Mouse (Mus musculus): ENCODE results near the gene Phf24. TPM values are rescaled to one million over a fixed set of nuclear protein-coding genes. Genes with fewer than 3 reads are reported as not detected.

Phf24 gene
- total and polyA plus RNA-seq, 2 experiments from 2014 or later, result 42.3 to 82.7 TPM

GRCm38 (mm10) chr4:42922056-42922455 is 5.6 kb downstream of the Phf24 start:
- no peak for DNase-seq
- 65% methylated on average over 6 of the region's 6 CpGs for WGBS
- no peak for TF ChIP-seq CTCF (IDR thresholded peaks at IDR 0.05; ENCODE audit: low read depth)
- peak; percentile 50; the same call in 1 of the 2 replicates for ATAC-seq
- H3K4me2 ChIP-seq (ENCODE audit: low read depth), result no peak overlapping the region
- H3K27me3 ChIP-seq (ENCODE audit: insufficient read depth, low read length), result no peaks in the 10 kb centered on the region
- no peaks in the 10 kb centered on the region for H3K36me3 ChIP-seq (ENCODE audit: insufficient read depth)
- H3K4me3 ChIP-seq (ENCODE audit: low read depth, low read length), result no peak overlapping the region
- 0 out of 2 replicates have a peak overlapping the region, but pooled peaks have one; percentile 4 for H3K27ac ChIP-seq (ENCODE audit: low read depth, low read length)
- no peak overlapping the region for H3K9ac ChIP-seq
- no peaks in the 10 kb centered on the region for H3K9me3 ChIP-seq (ENCODE audit: low read length)
- 0 out of 2 replicates have a peak, but pooled peaks cover 4% of the 10 kb centered on the region for H3K4me1 ChIP-seq (ENCODE audit: insufficient read depth)

- no peak for TF ChIP-seq CTCF (IDR thresholded peaks at IDR 0.05; ENCODE audit: low read depth)
- H3K36me3 ChIP-seq (ENCODE audit: insufficient read depth), result no peaks in the 10 kb centered on the region
- H3K27me3 ChIP-seq (ENCODE audit: insufficient read depth, low read length), result no peaks in the 10 kb centered on the region
- no peak overlapping the region for H3K4me2 ChIP-seq (ENCODE audit: low read depth)
- 90% methylated on average over 8 of the region's 8 CpGs for WGBS
- no peaks in the 10 kb centered on the region for H3K9me3 ChIP-seq (ENCODE audit: low read length)
- 0 out of 2 replicates have a peak, but pooled peaks cover 4% of the 10 kb centered on the region for H3K4me1 ChIP-seq (ENCODE audit: insufficient read depth)
- H3K27ac ChIP-seq (ENCODE audit: low read depth, low read length), result 0 out of 2 replicates have a peak overlapping the region, but pooled peaks have one; percentile 4
- H3K9ac ChIP-seq, result no peak overlapping the region
- 0 out of 2 replicates have a peak, but pooled peaks have one; percentile 3 for ATAC-seq
- no peak for DNase-seq
- no peak overlapping the region for H3K4me3 ChIP-seq (ENCODE audit: low read depth, low read length)
Measured at GRCm38 (mm10) chr4:42922461-42922860, 6.0 kb downstream of the Phf24 start.

- DNase-seq, result no peak
- H3K9ac ChIP-seq, result no peak overlapping the region
- no peak overlapping the region for H3K4me3 ChIP-seq (ENCODE audit: low read depth, low read length)
- H3K27me3 ChIP-seq (ENCODE audit: insufficient read depth, low read length), result no peaks in the 10 kb centered on the region
- no peak overlapping the region for H3K27ac ChIP-seq (ENCODE audit: low read depth, low read length)
- no peak for TF ChIP-seq CTCF (IDR thresholded peaks at IDR 0.05; ENCODE audit: low read depth)
- no peak overlapping the region for H3K4me2 ChIP-seq (ENCODE audit: low read depth)
- H3K4me1 ChIP-seq (ENCODE audit: insufficient read depth), result no peaks in the 10 kb centered on the region
- no peak for ATAC-seq
- H3K9me3 ChIP-seq (ENCODE audit: low read length), result no peaks in the 10 kb centered on the region
- WGBS, result 54% methylated on average over 13 of the region's 13 CpGs
- H3K36me3 ChIP-seq (ENCODE audit: insufficient read depth), result no peaks in the 10 kb centered on the region
Measured at GRCm38 (mm10) chr4:42924095-42924710, 7.7 kb downstream of the Phf24 start.

GRCm38 (mm10) chr4:42928209-42928608 is 11.7 kb downstream of the Phf24 start:
- no peaks in the 10 kb centered on the region for H3K4me1 ChIP-seq (ENCODE audit: insufficient read depth)
- H3K27me3 ChIP-seq (ENCODE audit: insufficient read depth, low read length), result no peaks in the 10 kb centered on the region
- H3K9ac ChIP-seq, result no peak overlapping the region
- H3K36me3 ChIP-seq (ENCODE audit: insufficient read depth), result no peaks in the 10 kb centered on the region
- no peak for DNase-seq
- TF ChIP-seq CTCF (IDR thresholded peaks at IDR 0.05; ENCODE audit: low read depth), result no peak; the same call in 1 of the 2 replicates
- H3K4me2 ChIP-seq (ENCODE audit: low read depth), result no peak overlapping the region
- 85% methylated on average over 5 of the region's 5 CpGs for WGBS
- no peaks in the 10 kb centered on the region for H3K9me3 ChIP-seq (ENCODE audit: low read length)
- ATAC-seq, result no peak
- H3K27ac ChIP-seq (ENCODE audit: low read depth, low read length), result no peak overlapping the region
- no peak overlapping the region for H3K4me3 ChIP-seq (ENCODE audit: low read depth, low read length)

DNA sequence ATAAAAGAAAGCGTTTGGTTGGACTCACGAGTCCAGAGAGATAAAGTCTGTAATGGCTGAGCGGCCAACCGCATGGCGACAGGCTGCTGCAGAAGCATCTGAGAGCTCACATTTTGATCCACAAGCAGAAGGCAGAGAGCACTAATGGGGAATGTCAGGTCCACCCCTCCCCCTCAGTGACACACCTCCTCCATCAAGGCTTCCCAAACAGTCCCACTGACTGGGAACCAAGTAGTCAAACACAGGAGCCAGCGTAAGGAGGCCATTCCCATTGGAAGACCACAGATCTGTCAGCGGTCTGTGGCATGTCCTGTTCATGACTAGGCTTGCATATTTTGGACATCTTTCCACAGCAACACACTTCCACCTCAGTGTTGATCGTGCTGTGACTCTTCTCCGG is 12.5 kb downstream of the Phf24 start:
- Histone ChIP-seq H3K4me1 (ENCODE audit: insufficient read depth) (no peaks in the 10 kb centered on the region), H3K4me3 (ENCODE audit: low read depth, low read length) (no peak overlapping the region), H3K27ac (ENCODE audit: low read depth, low read length) (no peak overlapping the region), H3K9me3 (ENCODE audit: low read length) (no peaks in the 10 kb centered on the region), H3K27me3 (ENCODE audit: insufficient read depth, low read length) (no peaks in the 10 kb centered on the region), H3K9ac (no peak overlapping the region), H3K4me2 (ENCODE audit: low read depth) (no peak overlapping the region), H3K36me3 (ENCODE audit: insufficient read depth) (no peaks in the 10 kb centered on the region)
- DNase-seq (no peak), ATAC-seq (no peak)
- TF ChIP-seq CTCF (IDR thresholded peaks at IDR 0.05; ENCODE audit: low read depth), result no peak
- WGBS, result 96% methylated on average over 9 of the region's 9 CpGs

DNA sequence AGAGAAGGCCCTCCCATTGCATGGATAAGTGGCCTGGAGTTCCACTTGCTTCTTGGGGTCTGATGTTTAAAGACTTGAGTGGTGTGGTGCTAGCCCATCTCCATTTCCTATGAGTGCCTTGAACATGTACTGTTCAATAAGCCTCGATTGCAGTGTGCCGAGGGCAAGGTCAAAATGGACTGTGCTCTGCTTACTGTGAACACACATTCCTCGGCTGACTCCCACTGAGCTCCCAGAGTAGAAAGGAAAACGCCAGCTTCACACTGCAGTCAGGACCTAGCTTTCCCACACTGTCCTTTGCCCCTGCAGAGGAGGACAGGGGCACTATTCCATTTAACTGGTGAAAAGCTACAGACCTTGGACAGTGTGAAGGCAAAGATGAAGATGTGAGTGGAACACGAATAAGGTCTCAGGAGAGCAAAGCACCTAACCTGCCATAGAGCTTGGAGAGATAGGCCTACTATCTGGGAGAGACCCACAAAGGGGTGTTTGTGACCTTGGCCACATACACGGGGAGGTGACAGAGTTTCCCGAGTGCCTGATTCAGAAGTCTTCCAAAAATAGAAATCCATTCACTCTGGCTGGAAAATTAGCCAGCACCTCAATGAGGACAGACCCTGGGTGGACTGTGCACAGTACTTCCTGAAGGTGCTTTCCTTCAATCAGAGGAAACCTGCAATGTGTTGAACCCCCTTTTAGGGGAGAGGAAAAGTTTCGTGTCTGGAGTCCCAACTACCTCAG is 15.9 kb downstream of the Phf24 start:
- Histone ChIP-seq H3K27me3 (ENCODE audit: insufficient read depth, low read length) (no peaks in the 10 kb centered on the region), H3K4me1 (ENCODE audit: insufficient read depth) (no peaks in the 10 kb centered on the region), H3K27ac (ENCODE audit: low read depth, low read length) (no peak overlapping the region), H3K9me3 (ENCODE audit: low read length) (no peaks in the 10 kb centered on the region), H3K4me3 (ENCODE audit: low read depth, low read length) (no peak overlapping the region), H3K4me2 (ENCODE audit: low read depth) (no peak overlapping the region), H3K9ac (no peak overlapping the region), H3K36me3 (ENCODE audit: insufficient read depth) (peaks cover 6% of the 10 kb centered on the region; the same call in 1 of the 2 replicates)
- DNase-seq (no peak), ATAC-seq (no peak)
- no peak for TF ChIP-seq CTCF (IDR thresholded peaks at IDR 0.05; ENCODE audit: low read depth)
- WGBS, result 66% methylated on average over 8 of the region's 8 CpGs

DNA sequence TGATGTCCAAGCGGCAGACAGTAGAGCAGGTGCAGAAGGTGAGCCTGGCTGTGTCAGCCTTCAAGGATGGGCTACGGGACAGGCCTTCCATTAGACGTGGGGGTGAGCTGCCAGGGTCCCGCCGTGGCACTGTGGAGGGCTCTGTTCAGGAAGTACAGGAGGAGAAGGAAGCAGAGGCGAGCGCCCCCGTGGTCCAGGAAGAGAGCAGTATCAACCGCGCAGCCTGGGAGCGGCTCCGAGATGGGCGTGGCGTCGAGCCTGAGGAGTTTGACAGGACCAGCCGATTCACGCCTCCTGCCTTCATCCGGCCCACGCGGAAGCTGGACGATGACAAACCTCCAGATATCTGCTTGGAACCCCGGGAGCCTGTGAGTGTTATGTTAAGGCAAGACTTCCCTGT is 17.2 kb downstream of the Phf24 start:
- Histone ChIP-seq H3K9ac (0 out of 2 replicates have a peak overlapping the region, but pooled peaks have one; percentile 6), H3K27ac (ENCODE audit: low read depth, low read length) (no peak overlapping the region), H3K27me3 (ENCODE audit: insufficient read depth, low read length) (no peaks in the 10 kb centered on the region), H3K36me3 (ENCODE audit: insufficient read depth) (peaks cover 17% of the 10 kb centered on the region), H3K4me1 (ENCODE audit: insufficient read depth) (no peaks in the 10 kb centered on the region), H3K9me3 (ENCODE audit: low read length) (no peaks in the 10 kb centered on the region), H3K4me3 (ENCODE audit: low read depth, low read length) (no peak overlapping the region), H3K4me2 (ENCODE audit: low read depth) (0 out of 2 replicates have a peak overlapping the region, but pooled peaks have one; percentile 5)
- peak; percentile 43 for DNase-seq
- TF ChIP-seq CTCF (IDR thresholded peaks at IDR 0.05; ENCODE audit: low read depth), result peak; percentile 49
- WGBS, result 8% methylated on average over 22 of the region's 22 CpGs
- ATAC-seq, result peak; percentile 82
